Mouse (Mus musculus): ENCODE data around the gene Olfr1200. TPM values are rescaled to one million over a fixed set of nuclear protein-coding genes. Genes with fewer than 3 reads are reported as not detected.

Gene Olfr1200
- not detected in 2 replicates for polyA plus RNA-seq (2015; fragmentation: Nextera tagmentation; extraction: Ambion mirVana)

GRCm38 (mm10) chr2:88770388-88770787, at the start of gene Olfr1200:
Gene Olfr1200, minus strand, starts transcription at chr2:88770488.
- no peak for DNase-seq (ENCODE audit: low spot score)

GRCm38 (mm10) chr2:88814196-88814595, 43.9 kb upstream of the Olfr1200 start, which contains the start of gene Olfr1202:
Gene Olfr1202, plus strand, starts transcription at chr2:88814496.
- no peak for DNase-seq (ENCODE audit: low spot score)

DNA sequence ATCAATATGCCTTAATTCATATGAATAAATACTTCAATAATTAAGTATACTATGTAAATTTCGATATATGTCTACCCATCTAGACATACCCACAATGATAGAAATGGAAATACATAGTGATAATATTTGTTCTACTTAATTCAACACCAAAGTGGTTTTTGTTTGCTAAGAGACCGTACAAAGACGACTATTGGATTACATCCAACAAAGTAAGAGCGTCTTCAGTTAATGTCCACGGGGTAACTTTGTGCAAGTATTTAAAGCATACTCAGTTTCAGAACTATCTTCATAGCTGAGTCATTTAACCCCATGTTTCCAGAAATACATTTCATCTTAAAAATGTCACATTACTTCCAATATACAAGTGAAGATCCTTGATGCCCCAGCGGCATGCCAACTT, 22.4 kb upstream of the Olfr1200 start, which contains the start of gene Olfr1201:
TSS of gene Olfr1201 (plus strand) at position 301 of the 400 bp plus-strand sequence.
- no peak for DNase-seq (ENCODE audit: low spot score)

DNA sequence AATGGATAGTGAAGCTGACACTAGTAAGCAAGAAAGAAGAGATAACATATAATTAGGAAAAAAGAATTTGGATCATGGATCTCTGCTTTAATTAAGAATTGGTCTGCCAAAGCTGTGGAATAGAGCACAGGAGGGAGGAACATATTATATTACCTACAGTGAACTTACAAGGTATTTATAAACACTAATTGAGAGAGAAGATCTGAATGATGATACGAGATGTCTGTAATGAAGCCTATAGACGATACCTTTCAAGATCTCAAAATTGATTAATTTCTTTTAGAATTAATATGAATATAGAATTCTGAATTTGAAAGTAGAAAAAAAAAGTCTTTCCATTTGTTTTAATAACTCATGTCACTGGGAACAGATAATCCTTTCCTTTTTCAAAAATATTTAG, 9.9 kb downstream of the Olfr1200 start, which contains the start of gene Olfr1199:
TSS of gene Olfr1199 (minus strand) at position 101 of the 400 bp plus-strand sequence.
- no peak for DNase-seq (ENCODE audit: low spot score)

- no peak for DNase-seq (ENCODE audit: low spot score)
These were observed 19.0 kb downstream of the Olfr1200 start, which contains the start of gene Olfr1198 for GRCm38 (mm10) chr2:88751270-88751669. Gene Olfr1198, minus strand, starts transcription at chr2:88751370.

DNA sequence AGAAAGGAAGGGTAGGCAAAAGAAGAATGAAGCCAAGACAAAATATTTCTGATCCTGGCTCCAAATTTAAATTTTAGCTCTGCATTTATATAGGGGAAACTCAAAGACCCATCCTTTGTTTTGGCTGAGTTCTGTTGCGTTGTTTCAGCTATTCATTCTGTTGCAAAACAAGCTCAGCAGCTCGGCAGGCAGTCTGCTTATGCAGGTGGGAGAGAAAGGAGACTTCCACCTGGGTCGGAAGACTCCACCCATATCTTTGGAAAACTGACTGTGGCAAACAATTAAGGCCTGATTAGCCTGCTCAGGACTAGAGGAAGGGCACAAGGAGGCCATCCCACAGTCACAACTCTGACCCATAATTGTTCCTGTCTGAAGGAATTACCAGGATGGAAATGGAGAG, 26.9 kb downstream of the Olfr1200 start:
- DNase-seq (ENCODE audit: low spot score), result no peak

- DNase-seq (ENCODE audit: low spot score), result no peak
These were observed 38.0 kb downstream of the Olfr1200 start, which contains the start of gene Olfr1197 for GRCm38 (mm10) chr2:88732266-88732665. Gene Olfr1197, minus strand, starts transcription at chr2:88732366.

Other genes with a start within 250 kb of the Olfr1200 start
- gene Olfr1188, start 213.6 kb downstream of the Olfr1200 start, polyA plus RNA-seq (2015; fragmentation: Nextera tagmentation; extraction: Ambion mirVana), result not detected in 2 replicates
- gene Olfr1189, start 184.0 kb downstream of the Olfr1200 start, polyA plus RNA-seq (2015; fragmentation: Nextera tagmentation; extraction: Ambion mirVana), result not detected in 2 replicates
- not detected in 2 replicates for gene Olfr1191-ps1, start 129.9 kb downstream of the Olfr1200 start, polyA plus RNA-seq (2015; fragmentation: Nextera tagmentation; extraction: Ambion mirVana)
- not detected in 2 replicates for gene Olfr1192-ps1, start 122.0 kb downstream of the Olfr1200 start, polyA plus RNA-seq (2015; fragmentation: Nextera tagmentation; extraction: Ambion mirVana)
- not detected in 2 replicates for gene Olfr1193, start 94.9 kb downstream of the Olfr1200 start, polyA plus RNA-seq (2015; fragmentation: Nextera tagmentation; extraction: Ambion mirVana)
- gene Olfr1195, start 81.3 kb downstream of the Olfr1200 start, polyA plus RNA-seq (2015; fragmentation: Nextera tagmentation; extraction: Ambion mirVana), result not detected in 2 replicates
- gene Olfr1196, start 65.9 kb downstream of the Olfr1200 start, polyA plus RNA-seq (2015; fragmentation: Nextera tagmentation; extraction: Ambion mirVana), result not detected in 2 replicates
- not detected in 2 replicates for gene Olfr1197, start 38.1 kb downstream of the Olfr1200 start, polyA plus RNA-seq (2015; fragmentation: Nextera tagmentation; extraction: Ambion mirVana)
- not detected in 2 replicates for gene Olfr1198, start 19.1 kb downstream of the Olfr1200 start, polyA plus RNA-seq (2015; fragmentation: Nextera tagmentation; extraction: Ambion mirVana)
- gene Olfr1199, start 10.0 kb downstream of the Olfr1200 start, polyA plus RNA-seq (2015; fragmentation: Nextera tagmentation; extraction: Ambion mirVana), result not detected in 2 replicates
- not detected in 2 replicates for gene Olfr1201, start 22.5 kb upstream of the Olfr1200 start, polyA plus RNA-seq (2015; fragmentation: Nextera tagmentation; extraction: Ambion mirVana)
- gene Olfr1202, start 44.0 kb upstream of the Olfr1200 start, polyA plus RNA-seq (2015; fragmentation: Nextera tagmentation; extraction: Ambion mirVana), result not detected in 2 replicates
- not detected in 2 replicates for gene Olfr1205, start 59.2 kb upstream of the Olfr1200 start, polyA plus RNA-seq (2015; fragmentation: Nextera tagmentation; extraction: Ambion mirVana)
- gene Olfr1204, start 78.8 kb upstream of the Olfr1200 start, polyA plus RNA-seq (2015; fragmentation: Nextera tagmentation; extraction: Ambion mirVana), result not detected in 2 replicates
- gene Olfr1206, start 92.7 kb upstream of the Olfr1200 start, polyA plus RNA-seq (2015; fragmentation: Nextera tagmentation; extraction: Ambion mirVana), result not detected in 2 replicates
- gene Olfr1208, start 131.8 kb upstream of the Olfr1200 start, polyA plus RNA-seq (2015; fragmentation: Nextera tagmentation; extraction: Ambion mirVana), result not detected in 2 replicates
- gene Olfr1209, start 144.7 kb upstream of the Olfr1200 start, polyA plus RNA-seq (2015; fragmentation: Nextera tagmentation; extraction: Ambion mirVana), result not detected in 2 replicates
- not detected in 2 replicates for gene Olfr1211, start 167.6 kb upstream of the Olfr1200 start, polyA plus RNA-seq (2015; fragmentation: Nextera tagmentation; extraction: Ambion mirVana)
- not detected in 2 replicates for gene Olfr1212, start 183.5 kb upstream of the Olfr1200 start, polyA plus RNA-seq (2015; fragmentation: Nextera tagmentation; extraction: Ambion mirVana)
- not detected in 2 replicates for gene Gm13762, start 209.8 kb upstream of the Olfr1200 start, polyA plus RNA-seq (2015; fragmentation: Nextera tagmentation; extraction: Ambion mirVana)
- gene Olfr1214, start 222.2 kb upstream of the Olfr1200 start, polyA plus RNA-seq (2015; fragmentation: Nextera tagmentation; extraction: Ambion mirVana), result not detected in 2 replicates
- gene Olfr1215, start 236.5 kb upstream of the Olfr1200 start, polyA plus RNA-seq (2015; fragmentation: Nextera tagmentation; extraction: Ambion mirVana), result not detected in 2 replicates
- not detected in 2 replicates for gene Olfr1216, start 247.9 kb upstream of the Olfr1200 start, polyA plus RNA-seq (2015; fragmentation: Nextera tagmentation; extraction: Ambion mirVana)